Mouse (Mus musculus) lung, postnatal 0 days (tissue): ENCODE results near the gene Rarg.

Experiments
- CTCF ChIP-seq: IDR thresholded peaks from 2 replicates; pipeline ENCODE4 v1.5.1; 2016; ENCODE audit warnings: antibody characterized with exemption, mild to moderate bottlenecking
- EP300 ChIP-seq: IDR thresholded peaks from 2 replicates; pipeline ENCODE4 v1.6.1; 2016; ENCODE audit warnings: antibody characterized with exemption, mild to moderate bottlenecking, control low read depth

DNA sequence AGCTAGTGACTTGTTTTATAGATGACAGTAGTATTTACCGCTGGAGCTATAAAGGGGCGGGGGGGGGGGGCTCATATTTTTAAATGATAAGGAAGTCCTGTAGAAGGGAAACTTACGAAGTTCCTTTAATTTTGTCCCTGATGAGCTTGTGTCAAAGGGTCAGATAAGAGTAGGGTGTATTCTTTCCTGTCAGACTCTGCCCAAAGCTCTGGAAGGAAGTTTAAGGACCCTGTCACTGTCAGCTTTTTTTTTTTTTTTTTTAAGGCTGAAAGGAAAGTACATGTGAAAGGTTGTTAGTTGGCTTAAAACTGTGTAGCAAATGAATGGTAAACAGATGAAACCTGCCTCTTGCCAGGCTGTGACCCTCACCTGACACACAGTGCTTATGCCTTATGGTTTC, 26.3 kb upstream of the Rarg start:
- TF ChIP-seq CTCF (no peak), EP300 (no peak)
